Mouse (Mus musculus) brain, adult 2 months (tissue): ENCODE results near the gene Asns.
"Not testable (repeated sequence)": the region's sequence is repeated elsewhere in the genome, so short reads cannot be mapped to it uniquely, and the experiment has no call there.

Source experiments
- DNase-seq: peaks from one replicate; pipeline ENCODE4 v3.0.0; 2011; ENCODE audit warnings: low read depth, low spot score

Asns gene

GRCm38 (mm10) chr6:7676194-7676901 lies 16.7 kb downstream of the Asns start:
- no peak for DNase-seq

- no peak for DNase-seq
Observed at GRCm38 (mm10) chr6:7672438-7673253, 20.4 kb downstream of the Asns start.

GRCm38 (mm10) chr6:7671429-7671828 lies 21.6 kb downstream of the Asns start:
- no peak for DNase-seq

- DNase-seq, result peak; percentile 65
Observed at GRCm38 (mm10) chr6:7670588-7670987, 22.5 kb downstream of the Asns start.

- no peak for DNase-seq
Observed at GRCm38 (mm10) chr6:7669721-7670120, 23.3 kb downstream of the Asns start.

GRCm38 (mm10) chr6:7668332-7668731 lies 24.7 kb downstream of the Asns start:
- no peak for DNase-seq

GRCm38 (mm10) chr6:7665902-7666301 lies 27.2 kb downstream of the Asns start:
- not testable (repeated sequence) for DNase-seq

GRCm38 (mm10) chr6:7661455-7661854 lies 31.6 kb downstream of the Asns start:
- no peak for DNase-seq

- peak; percentile 74 for DNase-seq
Observed at GRCm38 (mm10) chr6:7660377-7661080, 32.5 kb downstream of the Asns start.

GRCm38 (mm10) chr6:7656601-7657000 lies 36.5 kb downstream of the Asns start:
- peak; percentile 33 for DNase-seq

- no peak for DNase-seq
Observed at GRCm38 (mm10) chr6:7648458-7648857, 44.6 kb downstream of the Asns start.
